Mouse (Mus musculus) fat pad, adult 2 months (tissue): ENCODE measurements around the gene Hdac10.

Experiments
- DNase-seq: peaks from one replicate; pipeline ENCODE4 v3.0.0-alpha.2; 2011; ENCODE audit warnings: low read depth, low spot score; ENCODE audit errors: extremely low read depth

Gene Hdac10

DNA sequence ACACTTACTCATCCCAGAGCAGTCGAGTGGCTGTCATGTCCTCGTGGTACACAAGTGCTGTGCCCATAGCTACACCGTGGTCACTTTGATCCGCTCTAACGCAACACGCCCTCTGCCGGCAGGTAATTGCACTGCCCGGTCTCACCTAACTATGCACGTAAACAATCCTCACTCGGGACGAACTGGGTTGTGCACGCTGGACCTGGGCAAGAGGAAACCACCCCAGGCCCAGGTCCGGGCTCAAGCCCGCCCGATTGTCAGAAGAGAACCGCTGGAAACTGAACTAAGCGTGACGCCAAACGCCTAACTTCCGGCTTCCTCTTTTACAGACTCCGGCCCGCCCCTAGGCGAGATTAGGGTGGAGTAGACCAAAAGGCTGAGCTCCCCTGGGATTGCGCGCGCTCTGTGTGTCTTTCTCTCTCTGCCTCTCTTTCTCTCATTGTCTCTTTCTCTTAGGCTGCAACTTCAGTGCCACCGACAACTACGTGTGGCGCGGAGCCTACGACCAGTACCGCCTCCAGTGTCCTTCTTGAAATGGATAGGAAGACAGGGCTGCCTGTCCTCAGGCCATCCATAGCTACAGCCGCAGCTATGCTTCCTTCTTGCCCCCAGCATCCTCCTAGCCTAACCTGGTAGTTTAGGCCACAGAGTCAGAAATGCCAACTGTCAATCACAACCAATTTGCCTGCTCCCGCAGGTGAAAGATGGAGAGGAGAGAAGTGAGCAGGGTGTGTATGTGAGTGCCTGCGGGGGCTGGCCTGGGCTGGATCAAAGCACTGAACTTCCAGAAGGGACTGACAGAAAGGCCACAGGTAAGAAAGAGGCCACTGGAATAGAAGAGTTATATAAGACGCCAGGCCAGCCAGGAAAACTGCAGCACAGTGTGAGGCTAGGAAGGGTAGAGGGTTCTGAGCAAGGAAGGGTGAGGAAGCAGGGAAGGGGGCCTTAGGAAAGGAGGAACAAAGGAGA, at the start of gene Hdac10:
Gene Hdac10, minus strand, starts transcription at position 319 of the 969 bp plus-strand sequence.
- DNase-seq: no peak

DNA sequence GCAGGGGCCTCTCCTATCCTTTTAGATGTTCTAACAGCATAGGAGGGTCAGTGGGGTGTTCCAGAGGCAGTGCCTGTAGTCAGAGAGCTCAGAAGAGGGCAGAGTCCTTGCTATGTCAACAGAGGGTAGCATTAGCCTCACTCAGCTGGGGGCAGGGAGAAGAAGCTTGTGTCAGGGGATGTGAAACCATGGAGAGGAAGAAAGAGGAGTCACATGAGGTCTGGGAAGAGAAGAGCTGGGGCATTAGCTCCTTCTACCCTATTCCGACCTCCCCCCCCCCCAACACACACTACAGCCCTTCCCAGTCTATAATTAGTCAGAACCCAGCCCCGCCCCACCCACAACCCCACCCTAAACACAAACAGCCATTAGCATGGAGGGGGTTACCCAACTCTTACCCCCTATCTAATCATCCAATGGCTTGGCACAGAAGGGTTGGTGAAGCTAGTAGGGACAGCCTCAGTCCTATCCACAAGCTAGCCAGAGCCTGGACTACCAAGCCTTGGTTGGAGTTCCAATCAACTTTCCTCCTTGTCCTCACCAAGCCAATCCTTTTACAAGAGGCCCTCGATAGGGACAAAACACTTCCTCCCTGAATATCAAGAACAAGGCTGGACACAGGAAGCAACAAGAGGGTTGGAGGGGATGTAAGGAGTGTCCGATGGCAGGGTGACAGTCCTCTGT, 49.2 kb upstream of the Hdac10 start:
- no peak for DNase-seq

DNA sequence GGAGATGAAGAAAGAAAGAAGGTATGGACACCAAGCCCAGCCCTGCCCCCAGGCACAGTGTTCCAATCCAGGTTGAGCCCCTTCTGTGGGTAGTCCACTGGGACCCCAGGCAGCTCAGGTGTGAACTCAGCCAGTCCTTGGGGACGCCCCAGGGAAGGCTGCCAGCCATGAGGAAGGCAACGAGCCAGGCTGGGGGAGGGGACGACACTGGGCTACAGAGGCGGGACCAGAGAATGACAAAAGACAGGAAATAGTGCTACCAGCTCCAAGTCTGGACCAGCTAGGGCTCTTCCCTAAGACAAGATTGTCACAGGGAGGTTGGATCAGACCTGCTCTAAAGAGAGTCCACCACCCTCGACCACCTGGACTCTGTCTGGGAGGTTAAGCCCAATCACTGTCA, 48.6 kb upstream of the Hdac10 start:
- DNase-seq: no peak

DNA sequence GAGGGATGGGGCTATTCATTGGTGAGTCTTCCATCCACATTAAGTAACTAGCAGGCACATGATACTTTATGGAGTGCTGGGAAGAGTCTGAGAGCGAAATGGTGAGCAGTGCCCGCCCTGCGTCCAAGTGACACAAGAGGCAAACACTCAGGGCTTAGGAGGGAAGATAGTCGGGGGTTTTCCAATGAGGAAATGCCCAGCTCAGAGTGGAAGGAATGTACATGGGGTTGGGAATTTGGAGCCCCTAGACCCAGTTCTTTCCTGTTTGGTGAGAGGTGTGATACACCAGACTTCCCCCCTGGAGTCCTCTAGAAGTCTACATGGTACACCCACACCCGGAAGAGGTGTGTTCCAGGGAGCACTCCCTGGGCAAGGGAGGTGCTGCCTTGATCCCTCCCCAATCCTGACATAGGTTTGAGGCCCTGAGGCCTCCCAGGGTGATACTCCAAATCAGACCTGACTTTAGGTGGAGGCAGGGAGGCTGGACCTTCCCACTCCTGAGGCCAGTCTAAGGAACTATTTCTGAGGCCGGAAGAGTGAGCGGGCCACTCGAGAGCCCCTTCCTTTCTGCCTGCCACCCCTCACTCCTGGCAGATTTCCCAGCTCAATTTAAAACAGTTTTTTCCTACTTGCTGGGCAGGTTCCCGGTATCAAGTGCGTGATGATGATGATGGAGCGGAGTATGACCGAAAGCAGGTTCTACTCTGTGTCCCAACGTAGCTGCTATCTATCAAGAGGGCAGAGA, 47.1 kb upstream of the Hdac10 start:
- DNase-seq: no peak

DNA sequence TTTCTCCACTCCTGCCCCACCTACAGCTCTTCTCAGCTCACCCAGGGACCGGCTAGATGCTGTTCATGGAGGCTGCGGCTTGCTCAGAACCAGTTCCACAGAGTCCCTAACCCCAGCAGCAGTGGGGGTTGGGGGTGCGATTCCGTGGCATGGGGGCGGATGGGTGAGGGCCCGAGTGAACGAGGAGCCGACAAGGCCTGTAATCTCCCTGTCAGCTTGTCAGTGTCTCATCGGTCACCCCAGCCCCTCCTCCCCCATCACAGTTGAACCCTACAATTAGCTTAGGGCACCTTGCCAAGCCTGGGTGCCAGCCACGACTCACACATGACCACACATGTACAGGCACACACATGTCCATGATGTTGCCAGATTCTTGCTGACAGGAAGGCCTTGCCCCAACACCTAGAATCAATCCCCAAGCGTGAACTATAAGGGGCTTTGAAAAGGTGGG, 46.4 kb upstream of the Hdac10 start:
- no peak for DNase-seq

DNA sequence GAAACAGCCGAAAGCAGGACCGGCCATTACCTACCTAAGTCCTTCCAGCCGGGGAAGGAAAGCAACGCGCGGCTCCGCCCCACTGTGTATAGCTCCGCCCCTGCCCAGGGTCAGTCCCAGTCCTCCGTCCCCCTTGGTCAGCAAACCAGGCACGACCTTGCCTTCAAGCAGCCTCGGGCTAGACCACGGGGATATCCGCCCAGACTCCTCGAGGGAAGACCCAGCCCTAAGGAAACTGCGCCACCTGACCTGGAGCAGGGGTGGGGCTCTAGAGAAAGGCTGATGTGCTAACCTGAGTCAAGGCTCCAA, 45.4 kb upstream of the Hdac10 start:
- no peak for DNase-seq

DNA sequence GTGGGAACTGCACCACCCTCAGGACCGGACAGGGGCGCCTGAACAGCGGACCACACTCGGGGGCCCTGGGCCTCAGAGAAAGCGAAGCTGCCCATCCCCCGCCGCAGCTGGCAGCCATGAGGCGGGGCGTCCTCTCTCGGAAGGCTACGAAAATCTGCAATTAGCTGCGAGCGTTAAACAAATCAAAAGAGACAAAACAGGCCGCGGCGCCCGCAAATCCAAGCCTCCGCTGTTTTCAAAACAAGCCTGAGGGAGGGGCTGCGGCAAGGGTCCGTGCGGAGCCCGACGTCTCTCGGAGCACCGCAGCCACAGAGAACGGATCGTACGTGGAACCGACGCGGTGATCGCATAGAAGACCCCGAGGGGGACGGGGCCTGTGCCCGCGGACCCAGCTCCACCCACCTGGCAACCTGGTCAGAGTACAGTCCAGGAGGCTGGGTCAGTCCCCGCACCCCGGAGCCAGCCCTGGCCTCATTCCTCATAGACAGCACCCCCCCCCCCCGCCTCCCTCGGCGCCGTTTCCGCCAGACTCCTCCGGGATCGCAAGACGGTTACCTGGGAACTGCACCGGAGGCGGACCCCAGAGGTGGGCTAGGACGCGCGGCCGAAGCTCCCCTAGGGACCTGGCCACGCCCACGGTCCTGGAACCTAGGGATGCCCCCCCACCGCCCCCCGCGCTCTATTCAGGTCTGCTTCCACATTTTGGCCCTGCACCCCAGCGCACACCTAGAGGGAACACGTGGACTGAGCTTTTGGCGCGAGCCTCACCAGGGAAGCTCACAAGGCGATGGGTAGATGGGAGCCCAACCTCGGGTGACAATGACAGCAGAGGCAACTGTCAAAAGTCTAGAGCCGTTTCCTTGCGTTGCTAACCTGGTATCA, 44.8 kb upstream of the Hdac10 start:
- no peak for DNase-seq

DNA sequence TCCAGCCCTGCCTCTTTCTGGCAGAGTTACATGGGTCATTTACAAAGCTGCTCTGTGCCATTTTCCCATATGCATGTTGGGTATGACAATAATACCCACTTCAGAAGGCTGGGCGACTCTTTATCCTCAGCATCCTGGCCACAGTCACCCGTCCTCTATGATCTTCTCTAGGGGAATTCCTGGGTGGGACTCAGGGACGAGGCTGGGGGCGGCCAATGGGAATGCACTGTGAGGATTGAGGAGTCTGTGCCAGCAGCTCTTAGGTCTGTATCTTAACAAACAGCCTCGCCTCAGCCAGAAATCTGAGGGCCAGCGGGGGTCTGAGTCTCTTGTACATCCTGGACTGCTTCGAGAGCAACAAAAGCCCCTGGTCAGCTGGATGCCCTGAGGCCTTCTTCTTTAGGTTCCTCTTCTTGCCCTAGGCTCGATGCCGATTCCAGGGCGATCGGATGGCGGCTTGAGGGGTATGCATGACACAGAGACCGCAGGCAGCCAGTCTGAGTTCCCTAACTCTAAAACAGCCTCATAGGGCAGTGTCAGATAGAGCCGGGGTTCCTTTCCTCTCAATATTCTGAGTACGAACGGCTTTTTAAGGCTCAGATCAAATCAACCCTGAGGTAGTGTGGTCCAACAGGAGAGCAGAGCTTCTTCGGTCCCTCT, 43.9 kb upstream of the Hdac10 start:
- no peak for DNase-seq

DNA sequence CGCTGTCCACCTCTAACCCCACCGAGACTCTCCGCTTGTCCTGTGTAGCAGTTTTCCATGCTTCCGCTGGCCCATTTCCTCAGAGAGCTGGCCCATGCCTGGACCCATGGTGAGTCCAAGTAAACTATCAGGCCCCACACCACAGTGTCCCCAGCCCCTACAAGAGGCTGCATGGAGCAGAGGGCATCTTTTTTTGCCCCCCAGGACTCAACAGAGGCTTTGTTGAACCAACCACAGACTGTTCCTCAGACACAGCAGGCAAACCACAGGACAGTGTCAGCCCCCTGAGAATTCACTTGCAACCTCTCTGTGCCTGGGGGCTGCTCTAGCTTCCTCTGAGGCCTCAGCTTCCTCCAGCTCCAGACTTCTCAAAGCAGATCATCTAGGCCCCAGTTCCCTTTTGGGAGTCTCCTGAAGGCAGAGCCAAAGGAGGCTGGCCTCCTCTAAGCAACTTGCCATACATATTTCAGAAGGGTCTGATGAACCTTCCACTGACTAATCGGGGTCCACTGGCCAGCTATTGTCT, 43.1 kb upstream of the Hdac10 start:
- DNase-seq: no peak

DNA sequence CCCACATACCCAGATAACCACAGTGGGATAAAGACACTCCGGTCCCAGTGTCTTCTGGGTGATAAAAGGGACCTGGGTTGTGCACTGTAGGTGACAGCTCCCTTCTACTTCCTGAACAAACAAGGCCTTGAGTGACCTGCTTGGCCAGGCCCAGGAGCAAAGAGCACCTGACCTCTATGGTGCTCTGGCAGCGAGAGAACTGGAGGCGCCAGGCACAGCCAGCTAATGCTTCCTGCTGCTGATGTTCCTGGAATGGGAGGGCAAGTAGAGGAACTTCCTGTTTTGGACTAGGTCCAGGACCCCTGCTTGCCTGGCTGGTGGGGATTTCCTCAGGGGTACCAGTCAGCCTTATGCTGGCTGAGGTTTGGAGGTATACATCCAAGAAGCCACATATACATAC, 41.6 kb upstream of the Hdac10 start:
- DNase-seq: no peak

DNA sequence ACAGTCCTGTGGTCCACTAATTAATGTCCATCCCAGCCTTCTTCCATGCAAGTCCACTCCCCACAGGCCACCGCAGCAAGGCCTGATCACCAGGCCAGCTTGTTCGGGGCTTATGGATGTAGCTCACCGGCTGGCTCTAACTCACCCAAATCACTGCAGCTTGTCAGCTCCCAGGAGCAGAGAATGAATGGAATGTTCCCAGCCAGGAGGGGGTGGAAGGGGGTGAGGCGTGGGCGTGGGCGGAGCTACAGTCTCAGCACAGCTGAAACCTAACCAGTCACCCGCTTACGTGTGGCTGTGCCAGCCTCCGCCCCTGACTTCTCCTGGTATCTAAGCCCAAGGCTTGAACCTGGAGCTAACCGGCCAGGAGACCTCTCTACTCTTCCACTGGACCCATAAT, 40.9 kb upstream of the Hdac10 start:
- no peak for DNase-seq

DNA sequence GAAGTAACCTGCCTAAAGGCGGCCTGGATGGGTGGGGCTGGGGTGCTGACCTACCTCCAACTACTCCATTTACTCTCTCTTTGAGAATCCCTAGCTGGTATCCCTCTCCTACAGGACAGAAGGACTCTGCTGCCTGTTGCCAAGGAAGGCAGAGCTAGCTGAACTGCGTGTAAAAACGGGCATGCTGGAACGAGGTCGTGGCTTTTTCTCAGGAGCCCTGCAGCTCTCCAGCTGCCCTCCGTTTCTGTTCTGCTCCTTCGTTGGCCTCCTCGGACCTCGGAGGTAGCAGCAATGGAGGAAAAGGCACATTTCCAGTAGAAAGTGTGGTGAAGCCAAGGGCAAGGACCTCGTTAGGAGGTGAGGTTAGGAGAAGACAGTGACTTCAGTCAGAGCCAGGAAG, 40.4 kb upstream of the Hdac10 start:
- no peak for DNase-seq

DNA sequence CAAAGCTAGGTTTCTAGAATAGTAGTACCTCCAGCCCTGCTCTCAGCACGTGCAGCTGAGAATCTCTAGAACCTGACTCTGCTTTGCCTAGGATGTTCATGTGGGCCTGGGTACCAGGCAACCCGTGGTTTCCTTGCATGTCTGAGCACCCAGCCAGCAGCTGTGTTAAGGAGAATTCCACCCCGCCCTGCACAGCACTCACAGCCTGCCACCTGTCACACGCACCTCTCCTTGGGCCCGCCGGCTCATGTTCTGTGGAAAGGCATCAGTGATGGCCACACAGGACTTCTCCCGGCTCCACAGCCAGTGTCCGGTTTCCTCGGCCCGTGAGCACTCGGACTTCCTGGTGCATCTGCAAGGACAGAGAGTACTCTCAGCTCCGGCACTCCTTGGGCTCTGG, 37.0 kb upstream of the Hdac10 start:
- DNase-seq: no peak

DNA sequence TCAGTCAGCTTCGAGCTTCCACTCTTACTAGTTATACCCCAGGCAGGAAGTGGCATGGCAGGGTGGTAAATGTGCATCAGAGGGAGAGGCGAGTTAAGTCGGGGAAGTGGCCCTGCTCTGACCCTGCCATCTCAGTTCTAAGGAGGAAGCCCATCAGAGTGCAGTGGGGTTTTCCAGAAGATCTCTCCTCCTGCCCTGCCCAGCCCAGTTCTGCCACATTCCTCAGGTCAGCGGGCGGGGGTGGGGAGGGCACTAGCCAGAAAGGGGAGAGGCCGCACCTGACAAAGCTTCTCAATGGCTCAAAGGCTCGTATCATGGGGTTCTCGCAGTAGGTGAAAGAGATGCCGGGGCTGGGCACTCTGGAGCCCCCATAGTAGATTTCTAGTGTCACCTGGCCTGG, 32.9 kb upstream of the Hdac10 start:
- DNase-seq: no peak

DNA sequence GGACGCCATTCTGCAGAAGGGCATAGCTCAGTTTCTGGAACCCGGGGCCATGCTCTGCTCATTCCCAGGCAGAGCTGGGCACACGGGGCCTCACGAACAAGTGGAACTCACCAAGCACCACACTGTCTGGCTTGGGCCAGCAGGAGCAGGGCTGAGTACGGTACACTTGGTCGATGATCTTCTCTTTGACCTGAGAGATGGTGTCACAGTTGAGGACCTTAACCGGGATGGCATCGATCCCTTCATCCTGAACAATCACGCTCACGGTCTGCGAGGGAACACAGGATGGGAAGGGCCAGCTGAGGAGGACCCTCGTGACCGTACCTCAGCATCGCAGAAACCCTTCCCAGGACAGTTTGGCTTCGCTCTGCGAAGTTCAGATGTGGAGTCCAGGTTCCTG, 30.0 kb upstream of the Hdac10 start:
- no peak for DNase-seq

DNA sequence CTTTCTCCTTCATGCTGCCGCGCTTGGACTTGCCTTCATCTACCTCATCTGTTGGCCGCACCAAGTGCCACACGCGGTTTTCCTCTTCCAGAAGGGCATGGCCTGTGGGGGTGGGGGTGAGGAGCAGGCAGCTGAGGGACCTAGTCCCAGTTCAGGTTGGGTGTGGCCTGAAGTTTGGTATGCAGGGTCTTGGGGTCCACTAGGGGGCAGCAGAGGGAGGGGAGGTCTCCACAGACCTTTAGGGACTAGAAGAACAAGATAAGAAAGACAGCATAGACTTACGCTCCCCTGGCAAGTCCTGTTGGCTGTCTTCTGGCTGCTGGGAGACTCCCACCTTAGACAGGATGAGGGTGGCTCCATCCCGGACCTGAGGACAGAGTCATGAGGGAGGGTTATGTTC, 29.5 kb upstream of the Hdac10 start:
- no peak for DNase-seq

DNA sequence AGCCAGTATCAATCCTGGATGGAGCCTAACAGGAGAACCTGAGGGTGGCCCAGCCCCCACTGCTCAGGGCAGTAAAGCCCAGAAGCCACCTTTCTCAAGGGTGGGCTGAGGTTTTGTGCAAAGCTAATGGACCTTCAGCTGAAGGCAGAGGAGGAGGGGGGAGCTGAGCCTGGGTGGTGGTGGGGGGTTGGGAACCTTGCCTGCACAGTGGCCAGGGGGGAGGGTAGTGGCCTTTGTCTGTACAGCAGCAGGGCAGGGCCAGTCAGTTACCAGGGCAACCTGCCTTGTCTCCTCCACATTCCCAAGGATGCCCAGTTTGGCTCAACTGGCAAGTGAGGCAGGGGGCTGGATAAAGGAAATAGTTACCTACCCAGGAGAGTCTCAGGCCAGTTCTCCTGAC, 23.8 kb upstream of the Hdac10 start:
- DNase-seq: no peak

DNA sequence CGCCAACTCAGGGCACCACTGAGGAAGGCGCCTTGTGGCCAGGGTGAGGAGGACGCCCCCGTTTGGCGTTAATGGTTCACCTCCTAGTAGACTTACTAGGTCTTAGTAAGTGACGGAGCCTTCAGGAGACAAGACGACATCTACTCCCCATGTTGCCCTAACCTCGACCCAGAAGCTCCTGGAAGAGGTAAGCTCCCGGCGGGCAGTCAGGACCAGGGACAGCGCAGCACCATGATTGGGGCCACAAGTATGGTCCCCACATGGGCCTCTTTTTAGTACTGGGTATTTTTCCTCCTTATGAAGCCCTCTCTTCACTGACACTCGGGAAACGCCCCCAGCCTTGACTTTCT, 21.5 kb upstream of the Hdac10 start:
- DNase-seq: no peak

DNA sequence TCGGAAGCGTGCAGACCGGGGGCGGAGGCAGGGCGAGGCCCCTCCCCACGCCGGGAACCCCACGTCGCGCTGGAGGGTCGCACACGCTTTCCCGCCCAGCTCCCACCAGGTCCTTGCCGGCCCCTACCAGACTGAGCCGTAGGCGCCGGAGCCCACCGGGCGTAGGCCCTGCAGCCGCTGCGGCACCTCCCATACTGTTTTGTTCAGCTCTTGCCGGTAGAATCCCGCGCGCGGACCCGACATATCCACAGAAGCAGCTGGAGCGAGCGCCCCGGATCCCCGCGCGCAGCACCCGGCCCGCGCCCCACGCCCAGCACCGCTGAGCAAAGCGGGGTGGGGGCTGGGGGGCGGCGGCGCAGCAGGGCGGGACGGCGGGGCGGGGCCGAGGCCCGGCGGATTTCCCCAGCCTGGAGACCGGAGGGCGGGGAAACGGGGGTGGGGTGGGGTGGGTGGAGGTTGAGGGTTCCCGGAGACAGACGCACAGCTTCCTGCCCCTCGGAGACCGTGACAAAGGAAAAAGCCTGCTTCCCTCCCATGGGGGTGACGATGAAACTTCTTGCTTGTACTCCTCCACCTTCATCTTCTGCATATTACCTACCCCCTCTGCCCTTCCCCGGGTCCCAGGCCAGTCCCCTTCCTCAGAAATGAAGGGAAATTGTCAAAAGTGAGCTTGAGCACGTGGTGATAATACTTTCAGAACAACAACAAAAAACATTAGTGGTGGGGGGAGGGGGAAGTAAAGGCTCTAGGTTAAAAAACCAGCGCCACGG, 21.0 kb upstream of the Hdac10 start, which contains the start of gene Mapk11:
Gene Mapk11, minus strand, starts transcription at position 358 of the 770 bp plus-strand sequence.
- DNase-seq: no peak
